Mouse (Mus musculus) monocyte, adult 2 months (primary cell): Measurements from ENCODE around the gene Fam221b.

ENCODE experiments used
- DNase-seq, 2 experiments: peaks; one replicate each; pipeline ENCODE4 v3.0.0; 2022; ENCODE audit warnings: low spot score in 2 of 2, low read depth in 1 of 2

The Fam221b gene

GRCm38 (mm10) chr4:43666412-43666811, 2.5 kb downstream of the Fam221b start:
- no peak for DNase-seq

- DNase-seq = no peak
Observed at GRCm38 (mm10) chr4:43657146-43657545, 11.8 kb downstream of the Fam221b start.

DNA sequence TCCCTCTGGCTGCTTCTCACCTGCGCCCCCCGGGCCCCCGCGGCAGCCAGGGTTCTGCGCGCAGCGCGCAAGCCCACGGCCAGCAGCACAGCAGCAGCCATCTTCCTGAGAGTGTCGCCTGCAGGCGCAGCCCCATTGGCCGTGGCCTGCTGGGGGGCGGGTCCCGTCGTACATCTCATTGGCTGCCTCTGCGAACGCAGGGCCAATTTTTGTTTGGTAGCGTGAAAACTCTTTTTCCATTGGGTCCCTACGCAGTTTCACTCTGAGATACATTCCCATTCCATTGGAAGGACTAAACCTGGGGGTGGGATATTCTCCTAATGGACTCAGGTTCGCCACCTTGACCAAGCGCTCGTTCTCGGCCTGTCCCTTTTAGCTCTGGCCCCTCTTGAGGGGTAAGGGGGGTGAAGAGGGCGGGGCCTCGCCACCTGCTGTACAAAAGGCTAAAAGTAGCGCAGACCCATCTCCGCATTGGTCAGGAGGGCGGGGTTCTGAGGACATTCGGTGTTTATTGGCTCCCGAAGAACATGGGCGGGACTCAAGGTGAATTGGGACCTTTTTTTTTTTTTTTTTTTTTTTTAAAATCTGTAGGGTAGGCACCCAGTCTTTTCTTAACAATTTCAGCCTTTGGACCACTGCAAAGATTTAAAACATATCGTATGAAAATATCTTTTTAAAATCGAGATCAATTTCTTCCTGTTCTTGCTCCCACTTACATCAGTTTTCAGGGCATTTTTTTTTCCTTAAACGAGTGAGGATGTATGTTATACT, 12.4 kb downstream of the Fam221b start, which contains the start of gene Hint2:
Gene Hint2, minus strand, starts transcription at position 128 of the 771 bp plus-strand sequence.
- DNase-seq = peak; percentile 78 to 85

DNA sequence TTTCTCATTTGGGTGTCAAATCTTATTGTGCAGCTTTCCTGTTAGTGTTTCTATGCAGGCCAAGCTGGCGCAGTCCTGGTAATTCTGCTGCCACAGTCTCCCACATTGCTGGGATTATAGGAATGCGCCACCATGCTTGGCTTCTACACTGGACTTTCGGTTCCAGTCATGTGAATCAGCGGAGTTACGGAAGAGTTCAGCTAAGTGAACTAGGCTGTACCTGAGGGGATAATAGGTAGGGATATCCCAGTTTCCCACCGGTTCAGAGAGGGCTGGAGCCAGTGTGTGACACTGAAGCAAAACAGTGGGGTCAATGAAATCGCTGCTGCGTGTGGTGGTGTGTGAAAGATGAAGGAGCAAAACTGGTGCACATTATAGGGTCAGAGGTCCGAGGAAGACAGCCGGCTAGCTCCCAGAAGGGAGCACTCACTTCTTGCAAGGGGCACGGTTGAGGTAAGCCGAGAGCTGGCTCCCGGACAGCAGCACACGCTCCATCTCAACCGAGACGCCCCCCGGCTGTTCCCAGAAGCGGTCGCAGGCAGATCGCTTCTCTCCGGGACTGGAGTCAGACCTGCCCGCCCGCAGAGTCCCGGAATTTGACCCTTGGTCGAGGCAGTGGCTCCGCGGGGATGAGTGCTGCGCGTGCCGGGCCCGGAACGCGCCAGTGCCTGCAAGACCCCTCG, 13.1 kb downstream of the Fam221b start:
- DNase-seq = no peak

DNA sequence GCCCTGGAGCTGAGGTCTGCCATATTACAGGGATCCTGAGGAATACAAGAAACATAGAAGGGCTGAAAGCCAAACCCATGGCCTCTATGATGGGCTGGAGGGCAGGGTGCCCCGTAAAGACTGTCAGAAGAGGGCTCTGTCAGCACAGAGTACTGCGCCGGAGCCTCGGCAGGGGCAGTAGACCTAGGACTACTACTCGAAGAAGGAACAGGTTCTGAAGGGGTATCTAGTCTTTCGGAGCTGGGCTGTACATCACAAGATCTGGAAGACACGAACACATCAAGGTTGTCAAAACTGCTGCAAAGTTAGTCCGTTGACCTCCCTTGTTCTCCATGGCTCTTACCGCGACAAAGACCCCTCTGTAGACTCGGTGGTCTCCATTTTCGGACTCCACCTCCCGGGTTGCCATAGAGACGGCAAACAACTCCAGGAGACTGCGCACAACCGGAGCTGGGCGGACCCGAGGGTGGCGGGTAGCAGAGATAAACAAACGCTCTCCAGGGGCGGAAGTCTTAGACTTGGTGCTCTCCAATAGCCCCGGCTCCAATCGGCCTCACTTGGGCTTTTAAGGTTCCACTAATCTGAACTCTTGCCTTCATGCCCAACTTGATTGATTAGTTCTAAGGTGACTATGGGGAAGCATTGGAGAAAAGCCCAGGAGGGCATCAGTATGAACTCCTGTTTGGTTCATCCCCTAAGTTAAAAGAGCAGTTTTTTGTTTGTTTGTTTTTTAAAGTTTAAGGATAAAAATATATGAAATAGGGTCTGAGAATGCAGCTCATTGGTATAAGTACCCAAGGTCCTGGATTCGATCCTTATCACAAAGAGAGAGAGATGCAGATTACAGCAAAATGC, 15.6 kb downstream of the Fam221b start, which contains the start of gene Spag8:
Gene Spag8, minus strand, starts transcription at position 434 of the 855 bp plus-strand sequence.
- DNase-seq = no peak

DNA sequence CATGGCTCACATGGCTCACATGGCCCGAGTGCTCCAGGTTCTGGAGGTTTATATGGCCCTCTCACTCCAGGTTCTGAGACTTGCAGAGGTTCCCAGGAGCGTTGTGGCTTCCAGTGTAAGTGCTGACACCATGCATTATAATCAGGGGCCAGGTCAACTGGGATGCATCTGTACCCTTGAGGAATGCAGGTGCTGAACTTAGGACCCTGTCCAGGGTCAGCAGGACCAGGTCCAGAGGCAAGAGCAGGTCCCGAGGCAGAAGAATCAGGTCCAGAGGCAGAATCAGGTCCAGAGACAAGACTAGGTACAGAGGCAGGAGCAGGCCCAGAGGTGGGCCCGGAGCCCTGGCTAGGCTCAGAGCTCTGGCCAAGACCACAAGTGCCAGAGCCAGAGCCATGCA, 16.2 kb downstream of the Fam221b start:
- DNase-seq = no peak

GRCm38 (mm10) chr4:43649783-43650182, 19.2 kb downstream of the Fam221b start:
- DNase-seq = no peak

DNA sequence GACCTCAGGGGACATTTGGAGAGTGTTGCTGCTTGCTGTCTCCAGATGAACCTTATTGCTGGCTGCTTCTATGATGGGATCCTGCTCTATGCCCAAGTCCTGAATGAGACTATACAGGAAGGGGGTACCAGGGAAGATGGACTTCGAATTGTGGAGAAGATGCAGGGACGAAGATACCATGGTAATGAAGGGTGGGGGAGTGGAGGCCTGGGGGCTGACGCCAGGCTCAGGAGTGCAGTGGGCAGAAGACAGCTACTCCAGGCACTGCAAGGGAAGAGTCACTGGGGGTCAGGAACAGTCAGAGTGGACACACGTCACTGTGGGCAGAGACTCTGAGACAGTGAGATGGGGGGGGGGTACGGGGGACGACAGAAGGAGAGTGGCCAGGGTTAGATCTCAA, 28.5 kb downstream of the Fam221b start:
- no peak for DNase-seq

- no peak for DNase-seq
Observed at GRCm38 (mm10) chr4:43640076-43640475, 28.9 kb downstream of the Fam221b start.

DNA sequence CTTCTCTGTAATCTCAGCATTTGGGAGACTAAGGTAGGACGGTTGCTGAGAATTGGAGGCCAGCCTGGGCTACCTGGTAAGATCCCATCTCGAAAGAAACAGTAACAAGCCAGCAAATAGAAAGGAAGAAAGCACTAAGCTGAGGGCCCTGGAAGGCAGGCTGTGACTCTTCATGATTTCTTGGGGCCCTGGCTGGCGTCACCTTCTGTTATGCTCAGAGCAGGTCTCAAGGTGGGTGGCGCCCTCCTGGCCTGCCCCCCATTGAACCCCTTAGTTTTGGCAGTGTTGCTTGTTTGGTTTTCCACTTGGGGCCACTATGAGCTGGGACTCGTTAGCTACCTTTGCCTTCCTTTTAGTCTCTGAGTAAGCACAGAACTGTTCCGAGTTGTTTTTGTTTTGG, 32.2 kb downstream of the Fam221b start:
- DNase-seq = no peak

DNA sequence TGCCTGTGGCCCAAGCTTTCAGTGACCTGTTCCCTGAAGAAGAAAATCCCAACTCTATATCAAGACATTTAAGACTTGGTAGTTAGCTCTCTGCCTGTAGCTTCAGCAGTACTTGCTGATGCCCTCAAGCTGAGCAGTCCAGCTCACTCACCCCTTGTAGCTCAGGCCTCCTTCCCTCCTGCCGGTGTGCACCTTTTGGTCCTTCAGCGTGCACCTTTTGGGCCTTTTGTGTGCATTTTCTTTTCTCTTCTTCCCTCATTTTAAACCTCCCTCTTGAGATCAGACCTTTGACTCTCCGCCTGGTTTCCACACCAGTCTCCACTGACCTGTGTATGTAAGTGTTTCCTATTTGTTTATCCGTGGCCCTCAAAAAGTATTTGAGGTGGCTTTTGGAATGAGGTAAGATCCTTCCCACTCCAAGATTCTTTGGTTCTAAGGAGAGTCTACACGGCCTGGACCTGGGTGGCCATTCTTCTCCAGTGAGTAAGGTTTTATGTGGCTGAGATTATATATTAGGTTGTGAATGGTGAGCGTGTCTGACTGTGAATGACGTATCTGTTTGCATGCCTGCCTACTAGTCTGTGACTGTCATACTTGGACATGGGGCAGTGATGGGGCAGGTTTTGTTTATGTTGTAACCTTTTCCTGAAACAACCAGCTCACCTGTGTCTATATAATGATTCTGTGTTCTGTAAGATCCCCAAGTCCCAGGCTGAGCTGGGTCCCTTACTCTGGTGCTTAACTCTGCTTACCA, 34.1 kb downstream of the Fam221b start:
- DNase-seq = no peak

- DNase-seq = no peak
Observed at GRCm38 (mm10) chr4:43633736-43634135, 35.2 kb downstream of the Fam221b start.

GRCm38 (mm10) chr4:43633296-43633695, 35.6 kb downstream of the Fam221b start:
- DNase-seq = no peak

GRCm38 (mm10) chr4:43631956-43632920, 36.7 kb downstream of the Fam221b start:
- DNase-seq = no peak

DNA sequence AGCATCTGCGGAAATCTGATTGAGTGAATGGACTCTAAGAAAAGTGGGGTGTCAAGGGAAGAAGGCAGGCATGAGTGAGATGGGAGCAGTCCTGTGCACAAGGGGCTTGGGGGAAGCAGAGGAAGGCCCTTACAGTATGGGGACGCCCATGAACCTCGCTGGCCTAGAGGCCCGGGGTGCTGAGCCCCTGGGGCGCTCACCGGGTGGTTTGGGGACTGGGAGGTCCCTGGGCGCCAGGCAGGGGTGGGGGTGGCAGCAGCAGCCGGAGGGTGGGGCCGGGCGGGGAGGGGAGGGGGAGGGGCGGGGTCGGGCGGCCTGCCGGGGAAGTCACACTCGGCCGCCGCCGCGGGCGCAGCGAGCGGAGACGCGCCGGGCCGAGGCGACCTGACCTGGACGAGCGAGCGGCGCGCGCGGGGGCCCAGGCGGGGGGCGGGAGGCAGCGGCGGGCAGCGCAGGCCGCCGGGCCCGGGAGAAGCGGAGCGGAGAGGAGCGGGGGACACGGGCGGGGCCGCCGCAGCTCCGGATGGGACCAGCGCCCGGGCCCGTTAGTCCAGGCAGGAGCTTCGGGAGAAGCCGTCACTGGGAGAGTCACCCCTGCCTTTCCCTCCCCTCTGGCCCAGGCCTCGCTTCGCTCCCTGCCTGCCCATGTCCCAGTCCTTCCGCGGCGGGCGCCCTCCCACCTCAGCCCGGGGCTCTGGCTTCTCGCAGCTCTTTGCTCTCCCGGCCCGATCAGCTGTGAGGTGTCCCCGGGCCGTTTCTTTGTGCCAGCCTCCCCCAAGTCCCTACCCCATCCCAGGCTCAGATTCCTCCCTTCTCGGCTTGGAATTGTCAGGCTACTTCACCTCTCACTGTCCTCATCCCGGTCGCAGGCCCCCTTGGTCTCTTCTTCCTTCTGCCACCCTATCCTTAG, 37.6 kb downstream of the Fam221b start, which contains the start of gene Npr2:
Gene Npr2, plus strand, starts transcription at position 890 of the 910 bp plus-strand sequence.
- DNase-seq = no peak

DNA sequence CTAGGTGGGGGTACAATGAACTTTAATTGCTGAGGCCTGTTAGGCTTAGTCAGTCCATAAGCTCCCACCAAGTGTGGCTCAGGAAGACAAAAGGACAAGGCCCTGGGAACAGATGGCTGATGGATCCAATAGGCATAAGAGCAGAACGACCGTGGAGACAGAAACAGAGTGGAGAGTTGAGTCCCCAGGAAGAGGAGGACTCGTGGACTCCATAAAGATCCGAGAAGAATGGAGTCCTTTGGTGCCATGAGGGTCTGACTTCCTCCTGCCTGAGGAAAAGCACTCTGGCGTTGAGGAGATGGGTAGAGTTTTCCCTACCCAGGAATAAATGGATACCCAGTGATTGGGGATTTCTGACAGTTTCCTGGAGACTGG, 38.3 kb downstream of the Fam221b start:
- DNase-seq = no peak

DNA sequence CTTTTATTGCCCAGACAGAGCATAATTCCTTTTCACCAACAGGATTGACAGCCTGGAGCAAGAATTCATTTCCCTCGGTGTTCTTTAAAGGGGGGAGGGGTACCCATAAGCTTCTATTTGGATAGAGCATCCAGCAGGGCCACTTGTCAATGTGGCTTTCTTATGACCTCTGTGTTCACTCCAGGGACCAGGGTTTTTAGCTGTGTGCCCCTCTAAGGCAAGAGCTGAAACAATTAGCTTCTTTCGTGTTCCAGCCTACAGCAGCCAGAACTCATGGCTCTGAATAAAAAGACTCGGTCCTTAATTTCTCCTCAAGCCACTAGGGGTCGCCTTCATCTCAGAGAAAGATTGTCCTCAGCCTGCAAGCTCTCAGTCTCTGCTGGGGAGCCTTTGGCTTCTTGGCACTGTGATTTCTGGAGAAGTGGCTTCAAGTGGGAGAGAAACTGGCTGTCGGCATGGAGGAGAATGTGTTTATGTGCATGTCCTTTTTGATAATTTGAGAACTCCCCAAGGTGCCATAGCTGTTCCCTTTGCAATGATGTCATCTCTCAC, 38.8 kb downstream of the Fam221b start:
- DNase-seq = peak; percentile 26 to 49

GRCm38 (mm10) chr4:43629106-43629817, 39.7 kb downstream of the Fam221b start:
- no peak for DNase-seq
